Mouse (Mus musculus): Measurements from ENCODE around the gene Ankrd11. TPM values are rescaled to one million over a fixed set of nuclear protein-coding genes. Genes with fewer than 3 reads are reported as not detected.
A peak's percentile ranks its signal among the peaks of the same experiment; 100 is the strongest.

Gene Ankrd11
- total and polyA plus RNA-seq, 3 experiments = 49.2 to 235 (median 87.7) TPM

GRCm38 (mm10) chr8:122870377-122870863 lies 171.7 kb downstream of the Ankrd11 start (continued):
- TF ChIP-seq CTCF (IDR thresholded peaks at IDR 0.05 in 2 of 3, conservative IDR thresholded peaks at IDR 0.05 in 1 of 3; ENCODE audit: control insufficient read depth in 1 of 3, insufficient read depth in 1 of 3, low read depth in 2 of 3, low read length in 3 of 3, poor library complexity in 1 of 3, severe bottlenecking in 1 of 3) = 0 out of 6 replicates have a peak, but pooled peaks of 1 of the 3 experiments have one; percentile 2

- Histone ChIP-seq H3K27me3 (ENCODE audit: control insufficient read depth in 1 of 2, insufficient read depth in 2 of 2, low read length in 2 of 2) (no peaks in the 10 kb centered on the region), H3K4me3 (ENCODE audit: control insufficient read depth in 1 of 2, insufficient read depth in 1 of 2, low read depth in 2 of 2, low read length in 2 of 2) (no peak overlapping the region)
Measured at GRCm38 (mm10) chr8:122867982-122868381, 174.1 kb downstream of the Ankrd11 start.

GRCm38 (mm10) chr8:122866231-122866630 lies 175.8 kb downstream of the Ankrd11 start:
- H3K36me3 ChIP-seq (ENCODE audit: control insufficient read depth in 1 of 2, insufficient read depth in 2 of 2, low read length in 2 of 2) = no peaks in the 10 kb centered on the region; a peak in 1 of 4 replicates
- TF ChIP-seq MYB (IDR thresholded peaks at IDR 0.05; ENCODE audit: low read depth, low read length) (no peak), SMC3 (IDR thresholded peaks at IDR 0.05; ENCODE audit: low read depth, low read length) (peak; percentile 33; the same call in 1 of the 2 replicates), RAD21 (IDR thresholded peaks at IDR 0.05; ENCODE audit: low read depth, low read length) (peak; percentile 6), ZC3H11A (IDR thresholded peaks at IDR 0.05; ENCODE audit: low read depth, low read length) (no peak), CTCF (IDR thresholded peaks at IDR 0.05 in 2 of 3, conservative IDR thresholded peaks at IDR 0.05 in 1 of 3; ENCODE audit: control insufficient read depth in 1 of 3, insufficient read depth in 1 of 3, low read depth in 2 of 3, low read length in 3 of 3, poor library complexity in 1 of 3, severe bottlenecking in 1 of 3) (peak in 1 of 3 experiments; percentile 22; a peak in 2 of 6 replicates)
- no peak overlapping the region for H3K27ac ChIP-seq (ENCODE audit: control insufficient read depth, low read depth, low read length)
- DNase-seq (ENCODE audit: low read depth, low spot score) = peak; percentile 59
- H3K79me2 ChIP-seq (ENCODE audit: control insufficient read depth, insufficient read depth, low read length, poor library complexity) = no peaks in the 10 kb centered on the region
- H3K9me3 ChIP-seq (replicated peaks; ENCODE audit: insufficient read depth, low read length) = no peaks in the 10 kb centered on the region
- H3K9ac ChIP-seq (ENCODE audit: control insufficient read depth, low read depth, low read length, poor library complexity, severe bottlenecking) = no peak overlapping the region; the same call in 1 of the 2 replicates
- no peak overlapping the region for H3K4me3 ChIP-seq (ENCODE audit: control insufficient read depth in 1 of 2, insufficient read depth in 1 of 2, low read depth in 2 of 2, low read length in 2 of 2)
- peaks cover 2 to 22% of the 10 kb centered on the region in 2 experiments; a peak in 3 of 4 replicates for H3K4me1 ChIP-seq (ENCODE audit: control insufficient read depth in 1 of 2, insufficient read depth in 2 of 2, low read length in 2 of 2)
- no peaks in the 10 kb centered on the region for H3K27me3 ChIP-seq (ENCODE audit: control insufficient read depth in 1 of 2, insufficient read depth in 2 of 2, low read length in 2 of 2)

More at GRCm38 (mm10) chr8:122867982-122868381, 174.1 kb downstream of the Ankrd11 start:
- no peak for DNase-seq (ENCODE audit: low read depth, low spot score)
- Histone ChIP-seq H3K9me3 (replicated peaks; ENCODE audit: insufficient read depth, low read length) (no peaks in the 10 kb centered on the region), H3K9ac (ENCODE audit: control insufficient read depth, low read depth, low read length, poor library complexity, severe bottlenecking) (no peak overlapping the region), H3K4me1 (ENCODE audit: control insufficient read depth in 1 of 2, insufficient read depth in 2 of 2, low read length in 2 of 2) (peaks cover 5 to 36% of the 10 kb centered on the region in 2 experiments), H3K27ac (ENCODE audit: control insufficient read depth, low read depth, low read length) (no peak overlapping the region), H3K79me2 (ENCODE audit: control insufficient read depth, insufficient read depth, low read length, poor library complexity) (no peaks in the 10 kb centered on the region), H3K36me3 (ENCODE audit: control insufficient read depth in 1 of 2, insufficient read depth in 2 of 2, low read length in 2 of 2) (peaks cover 0 to 13% of the 10 kb centered on the region in 2 experiments; a peak in 2 of 4 replicates)
- TF ChIP-seq MYB (IDR thresholded peaks at IDR 0.05; ENCODE audit: low read depth, low read length) (no peak), CHD2 (IDR thresholded peaks at IDR 0.05; ENCODE audit: low read length) (no peak), JUND (IDR thresholded peaks at IDR 0.05; ENCODE audit: low read depth, low read length) (no peak), ZMIZ1 (IDR thresholded peaks at IDR 0.05; ENCODE audit: low read depth, low read length) (no peak), CTCF (IDR thresholded peaks at IDR 0.05 in 2 of 3, conservative IDR thresholded peaks at IDR 0.05 in 1 of 3; ENCODE audit: control insufficient read depth in 1 of 3, insufficient read depth in 1 of 3, low read depth in 2 of 3, low read length in 3 of 3, poor library complexity in 1 of 3, severe bottlenecking in 1 of 3) (no peak), MAZ (IDR thresholded peaks at IDR 0.05; ENCODE audit: low read depth, low read length) (no peak)

GRCm38 (mm10) chr8:122865441-122865840 lies 176.6 kb downstream of the Ankrd11 start:
- DNase-seq (ENCODE audit: low read depth, low spot score) = peak; percentile 74
- TF ChIP-seq ETS1 (IDR thresholded peaks at IDR 0.05; ENCODE audit: low read depth, low read length) (no peak), POLR2A (IDR thresholded peaks at IDR 0.05; ENCODE audit: control insufficient read depth in 1 of 2, insufficient read depth in 1 of 2, low read depth in 1 of 2, low read length in 2 of 2, poor library complexity in 1 of 2) (no peak), USF2 (IDR thresholded peaks at IDR 0.05; ENCODE audit: borderline replicate concordance in 1 of 2, insufficient read depth in 1 of 2, low read depth in 1 of 2, low read length in 2 of 2) (no peak), TBP (IDR thresholded peaks at IDR 0.05; ENCODE audit: low read depth, low read length) (no peak), ZNF384 (IDR thresholded peaks at IDR 0.05; ENCODE audit: low read depth, low read length) (no peak), SIN3A (IDR thresholded peaks at IDR 0.05; ENCODE audit: low read length) (no peak), CTCF (IDR thresholded peaks at IDR 0.05 in 2 of 3, conservative IDR thresholded peaks at IDR 0.05 in 1 of 3; ENCODE audit: control insufficient read depth in 1 of 3, insufficient read depth in 1 of 3, low read depth in 2 of 3, low read length in 3 of 3, poor library complexity in 1 of 3, severe bottlenecking in 1 of 3) (peak; percentile 43 to 86 (median 79)), ELF1 (IDR thresholded peaks at IDR 0.05; ENCODE audit: low read depth, low read length) (no peak), RCOR1 (IDR thresholded peaks at IDR 0.05; ENCODE audit: low read depth, low read length) (no peak), TCF12 (IDR thresholded peaks at IDR 0.05; ENCODE audit: low read depth, low read length) (no peak), SMC3 (IDR thresholded peaks at IDR 0.05; ENCODE audit: low read depth, low read length) (peak; percentile 84), CHD1 (IDR thresholded peaks at IDR 0.05; ENCODE audit: low read depth, low read length) (no peak), MXI1 (IDR thresholded peaks at IDR 0.05; ENCODE audit: low read depth, low read length) (no peak), MEF2A (IDR thresholded peaks at IDR 0.05; ENCODE audit: extremely low read depth, insufficient replicate concordance, low read depth, low read length, poor library complexity, severe bottlenecking) (no peak)

More at GRCm38 (mm10) chr8:122865441-122865840, 176.6 kb downstream of the Ankrd11 start:
- Histone ChIP-seq H3K4me1 (ENCODE audit: control insufficient read depth in 1 of 2, insufficient read depth in 2 of 2, low read length in 2 of 2) (peaks cover 2 to 22% of the 10 kb centered on the region in 2 experiments; a peak in 3 of 4 replicates), H3K27ac (ENCODE audit: control insufficient read depth, low read depth, low read length) (no peak overlapping the region), H3K36me3 (ENCODE audit: control insufficient read depth in 1 of 2, insufficient read depth in 2 of 2, low read length in 2 of 2) (no peaks in the 10 kb centered on the region; a peak in 1 of 4 replicates), H3K79me2 (ENCODE audit: control insufficient read depth, insufficient read depth, low read length, poor library complexity) (no peaks in the 10 kb centered on the region), H3K9ac (ENCODE audit: control insufficient read depth, low read depth, low read length, poor library complexity, severe bottlenecking) (peak overlapping the region; percentile 46), H3K9me3 (replicated peaks; ENCODE audit: insufficient read depth, low read length) (no peaks in the 10 kb centered on the region), H3K4me3 (ENCODE audit: control insufficient read depth in 1 of 2, insufficient read depth in 1 of 2, low read depth in 2 of 2, low read length in 2 of 2) (peak overlapping the region; percentile 48 to 64; a peak in 3 of 4 replicates), H3K27me3 (ENCODE audit: control insufficient read depth in 1 of 2, insufficient read depth in 2 of 2, low read length in 2 of 2) (no peaks in the 10 kb centered on the region)
